Mouse (Mus musculus): ENCODE results near the gene Gucy2e. TPM values are rescaled to one million over a fixed set of nuclear protein-coding genes. Genes with fewer than 3 reads are reported as not detected.

The Gucy2e gene
- total and polyA plus RNA-seq, 3 experiments, result 0.06 to 1.8 (median 1.6) TPM

GRCm38 (mm10) chr11:69172606-69173005 lies 64.2 kb downstream of the Gucy2e start:
- peak in 1 of 2 experiments; percentile 9 for DNase-seq
- Histone ChIP-seq H3K4me3 (no peak overlapping the region), H3K36me3 (ENCODE audit: control insufficient read depth, insufficient read depth, low read length) (no peaks in the 10 kb centered on the region), H3K79me2 (replicated peaks; ENCODE audit: control insufficient read depth, insufficient read depth, low read length) (no peaks in the 10 kb centered on the region), H3K9ac (ENCODE audit: low read depth, low read length) (no peak overlapping the region), H3K27me3 (ENCODE audit: control insufficient read depth, insufficient read depth, low read length) (no peaks in the 10 kb centered on the region), H3K27ac (no peak overlapping the region), H3K4me1 (ENCODE audit: control insufficient read depth, insufficient read depth, low read length) (no peaks in the 10 kb centered on the region)
- 100% methylated on average over 2 of the region's 2 CpGs for WGBS
- TF ChIP-seq EP300 (IDR thresholded peaks at IDR 0.05; ENCODE audit: insufficient read depth, low read depth, low read length), result no peak
- no peak for TF ChIP-seq CTCF (IDR thresholded peaks at IDR 0.05)
- TF ChIP-seq POLR2A (IDR thresholded peaks at IDR 0.05; ENCODE audit: insufficient read depth, low read depth, low read length), result no peak
- intact Hi-C loops (cut with DNase I), result no loop called here

GRCm38 (mm10) chr11:69171626-69172025 lies 65.2 kb downstream of the Gucy2e start:
- no peaks in the 10 kb centered on the region for H3K27me3 ChIP-seq (ENCODE audit: control insufficient read depth, insufficient read depth, low read length)
- no peaks in the 10 kb centered on the region for H3K4me1 ChIP-seq (ENCODE audit: control insufficient read depth, insufficient read depth, low read length)
- no peak overlapping the region for H3K27ac ChIP-seq
- DNase-seq, result peak; percentile 83
- TF ChIP-seq CTCF (IDR thresholded peaks at IDR 0.05) (peak; percentile 95), POLR2A (IDR thresholded peaks at IDR 0.05; ENCODE audit: insufficient read depth, low read depth, low read length) (no peak), EP300 (IDR thresholded peaks at IDR 0.05; ENCODE audit: insufficient read depth, low read depth, low read length) (peak; percentile 61; the same call in 1 of the 2 replicates)
- no peak overlapping the region for H3K4me3 ChIP-seq
- H3K9ac ChIP-seq (ENCODE audit: low read depth, low read length), result no peak overlapping the region
- H3K36me3 ChIP-seq (ENCODE audit: control insufficient read depth, insufficient read depth, low read length), result no peaks in the 10 kb centered on the region
- H3K79me2 ChIP-seq (replicated peaks; ENCODE audit: control insufficient read depth, insufficient read depth, low read length), result no peaks in the 10 kb centered on the region
- intact Hi-C loops (cut with DNase I), result no loop called here
- 22% methylated on average over 7 of the region's 7 CpGs for WGBS

- H3K27ac ChIP-seq, result no peak overlapping the region
These were observed 67.5 kb downstream of the Gucy2e start for GRCm38 (mm10) chr11:69169313-69169712.

More at GRCm38 (mm10) chr11:69169313-69169712, 67.5 kb downstream of the Gucy2e start:
- WGBS, result 62% methylated on average over 12 of the region's 12 CpGs
- no peaks in the 10 kb centered on the region for H3K36me3 ChIP-seq (ENCODE audit: control insufficient read depth, insufficient read depth, low read length)
- peak in 1 of 2 experiments; percentile 1 for DNase-seq
- no peaks in the 10 kb centered on the region; the same call in 1 of the 2 replicates for H3K27me3 ChIP-seq (ENCODE audit: control insufficient read depth, insufficient read depth, low read length)
- intact Hi-C loops (cut with DNase I), result no loop called here
- H3K9ac ChIP-seq (ENCODE audit: low read depth, low read length), result no peak overlapping the region
- H3K4me1 ChIP-seq (ENCODE audit: control insufficient read depth, insufficient read depth, low read length), result no peaks in the 10 kb centered on the region
- TF ChIP-seq CTCF (IDR thresholded peaks at IDR 0.05), result no peak
- no peak for TF ChIP-seq EP300 (IDR thresholded peaks at IDR 0.05; ENCODE audit: insufficient read depth, low read depth, low read length)
- TF ChIP-seq POLR2A (IDR thresholded peaks at IDR 0.05; ENCODE audit: insufficient read depth, low read depth, low read length), result no peak
- H3K4me3 ChIP-seq, result no peak overlapping the region
- H3K79me2 ChIP-seq (replicated peaks; ENCODE audit: control insufficient read depth, insufficient read depth, low read length), result no peaks in the 10 kb centered on the region

Other genes with a start within 250 kb of the Gucy2e start
- gene Pfas, start 228.6 kb downstream of the Gucy2e start, total RNA-seq (2021), result 1 to 10 TPM; 5.9 to 6.4 TPM
- gene Pfas, start 228.6 kb downstream of the Gucy2e start, polyA plus RNA-seq (2012; rRNA removed), result 8.5 and 11.5 TPM in 2 replicates
- gene Ctc1, start 221.1 kb downstream of the Gucy2e start, total RNA-seq (2021), result 10 to 100 TPM; 10.7 to 15.7 TPM
- 21.5 and 26.8 TPM in 2 replicates for gene Ctc1, start 221.1 kb downstream of the Gucy2e start, polyA plus RNA-seq (2012; rRNA removed)
- under 1 TPM; 0.21 to 0.59 TPM for gene Aurkb, start 191.4 kb downstream of the Gucy2e start, total RNA-seq (2021)
- gene Aurkb, start 191.4 kb downstream of the Gucy2e start, polyA plus RNA-seq (2012; rRNA removed), result 0.61 and 1.1 TPM in 2 replicates
- gene Borcs6, start 177.3 kb downstream of the Gucy2e start, total RNA-seq (2021), result 10 to 100 TPM; 15.3 to 17.8 TPM
- 13.0 and 14.2 TPM in 2 replicates for gene Borcs6, start 177.3 kb downstream of the Gucy2e start, polyA plus RNA-seq (2012; rRNA removed)
- 1 to 10 TPM; 5.6 to 6.6 TPM for gene Tmem107, start 166.2 kb downstream of the Gucy2e start, total RNA-seq (2021)
- 15.9 and 26.1 TPM in 2 replicates for gene Tmem107, start 166.2 kb downstream of the Gucy2e start, polyA plus RNA-seq (2012; rRNA removed)
- 10 to 100 TPM; 63.4 to 70.8 TPM for gene Vamp2, start 148.5 kb downstream of the Gucy2e start, total RNA-seq (2021)
- gene Vamp2, start 148.5 kb downstream of the Gucy2e start, polyA plus RNA-seq (2012; rRNA removed), result 83.0 and 90.0 TPM in 2 replicates
- 10 to 100 TPM; 44.4 to 79.8 TPM for gene Per1, start 141.8 kb downstream of the Gucy2e start, total RNA-seq (2021)
- 18.0 and 36.4 TPM in 2 replicates for gene Per1, start 141.8 kb downstream of the Gucy2e start, polyA plus RNA-seq (2012; rRNA removed)
- gene Hes7, start 116.6 kb downstream of the Gucy2e start, total RNA-seq (2021), result under 1 TPM in 1 of 2 experiments, not detected in 1; 0.11 TPM
- gene Hes7, start 116.6 kb downstream of the Gucy2e start, polyA plus RNA-seq (2012; rRNA removed), result 0.10 TPM in 1 of 2 replicates, not detected in the other
- under 1 TPM; 0.21 to 0.23 TPM for gene 9130213A22Rik, start 114.4 kb downstream of the Gucy2e start, total RNA-seq (2021)
- 0.82 and 1.00 TPM in 2 replicates for gene 9130213A22Rik, start 114.4 kb downstream of the Gucy2e start, polyA plus RNA-seq (2012; rRNA removed)
- gene Aloxe3, start 111.1 kb downstream of the Gucy2e start, total RNA-seq (2021), result under 1 TPM; 0.05 to 0.07 TPM
- 0.16 TPM in 1 of 2 replicates, not detected in the other for gene Aloxe3, start 111.1 kb downstream of the Gucy2e start, polyA plus RNA-seq (2012; rRNA removed)
- not detected for gene Alox12b, start 80.0 kb downstream of the Gucy2e start, total RNA-seq (2021)
- 0.04 TPM in 1 of 2 replicates, not detected in the other for gene Alox12b, start 80.0 kb downstream of the Gucy2e start, polyA plus RNA-seq (2012; rRNA removed)
- gene Alox8, start 39.2 kb downstream of the Gucy2e start, total RNA-seq (2021), result 1 to 10 TPM in 1 of 2 experiments, under 1 TPM in 1; 0.84 to 1.6 TPM
- 0.68 TPM in 1 of 2 replicates, not detected in the other for gene Alox8, start 39.2 kb downstream of the Gucy2e start, polyA plus RNA-seq (2012; rRNA removed)
- gene Cntrob, start 86.7 kb upstream of the Gucy2e start, total RNA-seq (2021), result 1 to 10 TPM; 2.3 to 2.5 TPM
- gene Cntrob, start 86.7 kb upstream of the Gucy2e start, polyA plus RNA-seq (2012; rRNA removed), result 3.0 and 4.0 TPM in 2 replicates
- 10 to 100 TPM; 45.5 to 48.0 TPM for gene Trappc1, start 86.9 kb upstream of the Gucy2e start, total RNA-seq (2021)
- gene Trappc1, start 86.9 kb upstream of the Gucy2e start, polyA plus RNA-seq (2012; rRNA removed), result 46.6 and 84.3 TPM in 2 replicates
- under 1 TPM; 0.11 to 0.23 TPM for gene Kcnab3, start 89.2 kb upstream of the Gucy2e start, total RNA-seq (2021)
- 0.53 and 0.61 TPM in 2 replicates for gene Kcnab3, start 89.2 kb upstream of the Gucy2e start, polyA plus RNA-seq (2012; rRNA removed)
- gene Rnf227, start 103.4 kb upstream of the Gucy2e start, total RNA-seq (2021), result under 1 TPM; 0.31 to 0.36 TPM
- gene Rnf227, start 103.4 kb upstream of the Gucy2e start, polyA plus RNA-seq (2012; rRNA removed), result 0.51 and 0.82 TPM in 2 replicates
- 10 to 100 TPM; 18.3 to 20.2 TPM for gene Chd3, start 132.4 kb upstream of the Gucy2e start, total RNA-seq (2021)
- 20.3 and 22.2 TPM in 2 replicates for gene Chd3, start 132.4 kb upstream of the Gucy2e start, polyA plus RNA-seq (2012; rRNA removed)
- gene Naa38, start 158.5 kb upstream of the Gucy2e start, total RNA-seq (2021), result 100 to 1,000 TPM; 102 to 113 TPM
- gene Naa38, start 158.5 kb upstream of the Gucy2e start, polyA plus RNA-seq (2012; rRNA removed), result 128 and 145 TPM in 2 replicates
- 10 to 100 TPM; 27.9 to 32.1 TPM for gene Cyb5d1, start 158.6 kb upstream of the Gucy2e start, total RNA-seq (2021)
- gene Cyb5d1, start 158.6 kb upstream of the Gucy2e start, polyA plus RNA-seq (2012; rRNA removed), result 19.9 and 29.8 TPM in 2 replicates
- 10 to 100 TPM; 20.4 to 21.4 TPM for gene Tmem88, start 161.2 kb upstream of the Gucy2e start, total RNA-seq (2021)
- gene Tmem88, start 161.2 kb upstream of the Gucy2e start, polyA plus RNA-seq (2012; rRNA removed), result 61.4 and 66.4 TPM in 2 replicates
- gene Kdm6b, start 176.6 kb upstream of the Gucy2e start, total RNA-seq (2021), result 10 to 100 TPM; 19.7 to 27.8 TPM
- 6.5 and 8.6 TPM in 2 replicates for gene Kdm6b, start 176.6 kb upstream of the Gucy2e start, polyA plus RNA-seq (2012; rRNA removed)